Mouse (Mus musculus): ENCODE measurements around the gene Zcchc7. TPM values are rescaled to one million over a fixed set of nuclear protein-coding genes. Genes with fewer than 3 reads are reported as not detected.

Gene Zcchc7
- polyA plus RNA-seq, 1 experiment, result 23.0 TPM

- Histone ChIP-seq H3K36me3 (replicated peaks; ENCODE audit: low read length) (peaks cover 87% of the 10 kb centered on the region), H3K27me3 (replicated peaks) (no peaks in the 10 kb centered on the region), H3K9me3 (no peaks in the 10 kb centered on the region), H3K4me3 (replicated peaks) (no peak overlapping the region), H3K4me1 (no peaks in the 10 kb centered on the region)
- no peak for TF ChIP-seq GATA1 (IDR thresholded peaks at IDR 0.05; ENCODE audit: borderline replicate concordance, low read length)
- TF ChIP-seq FLI1 (IDR thresholded peaks at IDR 0.05; ENCODE audit: low read length), result no peak
These were observed 172.3 kb downstream of the Zcchc7 start for GRCm38 (mm10) chr4:44927934-44928333.

DNA sequence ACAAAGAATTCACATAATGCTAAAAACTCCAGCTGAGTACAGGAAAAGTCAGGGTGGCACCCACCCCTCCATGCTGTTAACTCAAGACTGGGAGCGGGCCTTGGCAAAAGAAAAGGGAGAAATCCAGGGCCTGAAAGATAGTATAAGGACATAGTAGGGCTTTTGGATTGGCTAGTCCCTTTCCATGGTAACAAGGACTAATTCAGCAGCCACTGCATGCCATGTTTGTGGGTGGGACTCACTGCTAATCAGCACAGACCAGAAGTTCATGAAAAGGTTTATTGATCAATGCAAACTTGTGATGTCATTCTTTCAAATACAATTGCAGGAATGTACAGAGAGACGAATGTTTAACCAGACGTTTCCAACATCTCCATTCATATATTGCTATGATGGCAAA, 173.1 kb downstream of the Zcchc7 start:
- Histone ChIP-seq H3K36me3 (replicated peaks; ENCODE audit: low read length) (peaks cover 91% of the 10 kb centered on the region), H3K9me3 (no peaks in the 10 kb centered on the region), H3K27me3 (replicated peaks) (no peaks in the 10 kb centered on the region), H3K4me3 (replicated peaks) (no peak overlapping the region), H3K4me1 (no peaks in the 10 kb centered on the region)
- TF ChIP-seq GATA1 (IDR thresholded peaks at IDR 0.05; ENCODE audit: borderline replicate concordance, low read length) (no peak), FLI1 (IDR thresholded peaks at IDR 0.05; ENCODE audit: low read length) (no peak)

DNA sequence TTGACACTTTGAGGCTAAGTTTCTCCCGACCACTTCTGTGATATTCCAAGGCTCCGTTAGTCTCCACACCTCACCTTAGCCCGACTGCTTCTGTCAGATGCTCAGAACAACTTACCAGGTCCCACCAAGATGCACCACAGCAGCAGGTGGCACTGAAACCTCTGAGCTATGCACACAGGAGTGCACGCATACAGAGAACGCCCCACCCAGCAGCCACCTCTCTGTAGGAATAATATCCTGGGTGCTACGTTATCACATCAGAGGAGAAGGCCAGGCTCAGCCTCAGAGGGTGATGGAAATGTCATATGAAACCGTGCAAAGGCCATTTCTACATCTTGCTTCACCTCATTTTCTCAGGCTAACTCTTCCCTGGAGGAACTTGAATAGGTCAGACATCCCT, 174.7 kb downstream of the Zcchc7 start:
- no peak for TF ChIP-seq FLI1 (IDR thresholded peaks at IDR 0.05; ENCODE audit: low read length)
- TF ChIP-seq GATA1 (IDR thresholded peaks at IDR 0.05; ENCODE audit: borderline replicate concordance, low read length), result no peak
- peaks cover 87% of the 10 kb centered on the region for H3K36me3 ChIP-seq (replicated peaks; ENCODE audit: low read length)
- H3K27me3 ChIP-seq (replicated peaks), result no peaks in the 10 kb centered on the region
- H3K4me1 ChIP-seq, result no peaks in the 10 kb centered on the region
- H3K9me3 ChIP-seq, result no peaks in the 10 kb centered on the region
- no peak overlapping the region for H3K4me3 ChIP-seq (replicated peaks)

DNA sequence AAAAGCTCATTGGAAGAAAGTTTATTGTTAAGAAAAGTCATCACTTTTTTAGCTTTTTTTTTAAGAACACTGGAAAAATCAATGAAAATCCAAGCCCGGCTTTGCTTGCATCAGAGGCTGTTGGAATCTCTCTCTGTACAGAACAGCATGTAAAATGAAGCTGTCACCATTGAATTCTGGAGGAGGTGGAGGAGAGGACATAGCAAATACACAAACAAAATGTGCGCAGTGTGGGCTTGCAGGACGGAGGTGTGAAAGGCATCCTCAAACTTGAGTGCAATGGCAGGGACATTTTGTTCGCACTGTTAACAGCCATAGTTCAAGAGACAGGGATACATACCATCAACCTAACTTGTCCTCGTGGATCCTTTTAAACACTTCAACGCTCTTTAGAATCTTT, 176.1 kb downstream of the Zcchc7 start:
- H3K9me3 ChIP-seq, result no peaks in the 10 kb centered on the region
- H3K4me1 ChIP-seq, result no peaks in the 10 kb centered on the region
- H3K4me3 ChIP-seq (replicated peaks), result no peak overlapping the region
- no peaks in the 10 kb centered on the region for H3K27me3 ChIP-seq (replicated peaks)
- TF ChIP-seq FLI1 (IDR thresholded peaks at IDR 0.05; ENCODE audit: low read length), result no peak
- TF ChIP-seq GATA1 (IDR thresholded peaks at IDR 0.05; ENCODE audit: borderline replicate concordance, low read length), result no peak
- peaks cover 74% of the 10 kb centered on the region for H3K36me3 ChIP-seq (replicated peaks; ENCODE audit: low read length)

- TF ChIP-seq FLI1 (IDR thresholded peaks at IDR 0.05; ENCODE audit: low read length) (no peak), GATA1 (IDR thresholded peaks at IDR 0.05; ENCODE audit: borderline replicate concordance, low read length) (no peak)
- no peak overlapping the region for H3K4me3 ChIP-seq (replicated peaks)
- no peaks in the 10 kb centered on the region for H3K9me3 ChIP-seq
- H3K36me3 ChIP-seq (replicated peaks; ENCODE audit: low read length), result peaks cover 6% of the 10 kb centered on the region
- H3K27me3 ChIP-seq (replicated peaks), result peaks cover 6% of the 10 kb centered on the region
- peaks cover 57% of the 10 kb centered on the region for H3K4me1 ChIP-seq
These were observed 183.0 kb downstream of the Zcchc7 start for GRCm38 (mm10) chr4:44938359-44939340.

GRCm38 (mm10) chr4:44939576-44940249, 184.0 kb downstream of the Zcchc7 start:
- no peaks in the 10 kb centered on the region for H3K36me3 ChIP-seq (replicated peaks; ENCODE audit: low read length)
- H3K9me3 ChIP-seq, result no peaks in the 10 kb centered on the region
- H3K4me1 ChIP-seq, result peaks cover 58% of the 10 kb centered on the region
- no peak overlapping the region for H3K4me3 ChIP-seq (replicated peaks)
- TF ChIP-seq GATA1 (IDR thresholded peaks at IDR 0.05; ENCODE audit: borderline replicate concordance, low read length) (no peak), FLI1 (IDR thresholded peaks at IDR 0.05; ENCODE audit: low read length) (no peak)
- peaks cover 6% of the 10 kb centered on the region for H3K27me3 ChIP-seq (replicated peaks)

GRCm38 (mm10) chr4:44940286-44940685, 184.6 kb downstream of the Zcchc7 start:
- Histone ChIP-seq H3K27me3 (replicated peaks) (peaks cover 6% of the 10 kb centered on the region), H3K9me3 (no peaks in the 10 kb centered on the region), H3K36me3 (replicated peaks; ENCODE audit: low read length) (no peaks in the 10 kb centered on the region), H3K4me3 (replicated peaks) (no peak overlapping the region), H3K4me1 (peaks cover 58% of the 10 kb centered on the region)
- TF ChIP-seq GATA1 (IDR thresholded peaks at IDR 0.05; ENCODE audit: borderline replicate concordance, low read length) (no peak), FLI1 (IDR thresholded peaks at IDR 0.05; ENCODE audit: low read length) (no peak)

DNA sequence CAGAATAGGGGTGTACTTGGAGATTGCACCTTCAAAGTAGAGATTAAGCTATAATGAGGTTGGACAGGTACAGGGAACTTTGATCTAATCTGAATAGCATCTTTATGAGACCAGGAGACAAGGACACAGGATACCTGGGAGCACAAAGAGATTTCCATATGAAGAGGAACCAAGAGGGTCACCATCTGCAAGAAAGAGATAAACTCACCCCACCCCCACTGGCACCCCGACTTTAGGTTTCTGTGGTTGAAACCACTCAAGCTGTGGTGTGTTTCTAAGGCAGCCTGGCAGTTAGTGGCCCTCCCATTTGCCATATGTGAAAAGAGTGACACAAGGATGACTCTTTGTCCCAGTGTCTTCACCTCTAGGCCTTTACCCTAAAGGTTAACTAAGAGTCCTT, 186.6 kb downstream of the Zcchc7 start:
- no peak for TF ChIP-seq GATA1 (IDR thresholded peaks at IDR 0.05; ENCODE audit: borderline replicate concordance, low read length)
- no peak for TF ChIP-seq FLI1 (IDR thresholded peaks at IDR 0.05; ENCODE audit: low read length)
- Histone ChIP-seq H3K4me1 (peaks cover 58% of the 10 kb centered on the region), H3K36me3 (replicated peaks; ENCODE audit: low read length) (no peaks in the 10 kb centered on the region), H3K9me3 (no peaks in the 10 kb centered on the region), H3K27me3 (replicated peaks) (peaks cover 6% of the 10 kb centered on the region), H3K4me3 (replicated peaks) (no peak overlapping the region)

DNA sequence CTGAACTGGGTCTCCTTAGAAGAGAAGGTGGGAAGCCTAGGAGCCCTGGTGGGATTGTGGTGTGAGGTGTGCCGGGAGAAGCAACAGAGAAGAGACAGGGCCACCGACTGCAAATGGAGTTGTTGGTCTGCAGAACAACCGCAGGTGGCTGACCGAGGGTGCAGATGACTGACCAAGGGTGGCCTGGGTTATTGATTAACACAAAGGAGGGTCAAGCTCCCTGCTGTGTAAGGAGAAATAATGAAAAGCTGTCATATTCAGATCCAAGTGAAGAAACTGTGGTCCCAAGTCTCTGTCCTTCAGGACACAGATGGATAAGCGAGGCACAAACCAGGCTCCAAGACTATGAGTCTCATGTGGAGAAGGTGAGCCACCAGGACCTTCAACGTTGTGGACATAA, 187.8 kb downstream of the Zcchc7 start:
- Histone ChIP-seq H3K4me3 (replicated peaks) (no peak overlapping the region), H3K9me3 (no peaks in the 10 kb centered on the region), H3K4me1 (peaks cover 52% of the 10 kb centered on the region), H3K27me3 (replicated peaks) (peaks cover 12% of the 10 kb centered on the region), H3K36me3 (replicated peaks; ENCODE audit: low read length) (no peaks in the 10 kb centered on the region)
- TF ChIP-seq GATA1 (IDR thresholded peaks at IDR 0.05; ENCODE audit: borderline replicate concordance, low read length), result no peak
- TF ChIP-seq FLI1 (IDR thresholded peaks at IDR 0.05; ENCODE audit: low read length), result no peak

Measured in megakaryocyte, embryonic 14.5 days (primary cell).